Mouse (Mus musculus): ENCODE data around the gene Foxred2. TPM values are rescaled to one million over a fixed set of nuclear protein-coding genes. Genes with fewer than 3 reads are reported as not detected.

Gene Foxred2
- total and polyA plus RNA-seq, 2 experiments from 2014 or later, result 9.8 to 38.7 TPM

GRCm38 (mm10) chr15:77912585-77912984 is 43.9 kb downstream of the Foxred2 start:
- WGBS, result 65% methylated on average over 7 of the region's 7 CpGs
- no peak for DNase-seq (ENCODE audit: low spot score)
- no peak for ATAC-seq
- TF ChIP-seq CTCF (IDR thresholded peaks at IDR 0.05; ENCODE audit: low read depth), result no peak
- H3K4me1 ChIP-seq (ENCODE audit: insufficient read depth, low read length), result no peaks in the 10 kb centered on the region
- no peak overlapping the region for H3K4me2 ChIP-seq (ENCODE audit: low read depth, low read length)
- no peak overlapping the region for H3K4me3 ChIP-seq (ENCODE audit: low read length)
- no peak overlapping the region for H3K9ac ChIP-seq (replicated peaks; ENCODE audit: low read length)
- H3K9me3 ChIP-seq (ENCODE audit: low read length), result no peaks in the 10 kb centered on the region
- H3K27ac ChIP-seq, result no peak overlapping the region
- no peaks in the 10 kb centered on the region for H3K27me3 ChIP-seq (ENCODE audit: insufficient read depth, low read length)
- H3K36me3 ChIP-seq (ENCODE audit: insufficient read depth, low read length), result peaks cover 18% of the 10 kb centered on the region; the same call in 1 of the 2 replicates

- ATAC-seq (no peak), DNase-seq (ENCODE audit: low spot score) (no peak)
- WGBS, result 63% methylated on average over 5 of the region's 5 CpGs
- TF ChIP-seq CTCF (IDR thresholded peaks at IDR 0.05; ENCODE audit: low read depth), result no peak
- H3K27ac ChIP-seq, result no peak overlapping the region
- H3K27me3 ChIP-seq (ENCODE audit: insufficient read depth, low read length), result no peaks in the 10 kb centered on the region
- H3K4me3 ChIP-seq (ENCODE audit: low read length), result no peak overlapping the region
- H3K4me2 ChIP-seq (ENCODE audit: low read depth, low read length), result no peak overlapping the region
- H3K9me3 ChIP-seq (ENCODE audit: low read length), result no peaks in the 10 kb centered on the region
- peaks cover 18% of the 10 kb centered on the region; the same call in 1 of the 2 replicates for H3K36me3 ChIP-seq (ENCODE audit: insufficient read depth, low read length)
- H3K9ac ChIP-seq (replicated peaks; ENCODE audit: low read length), result no peak overlapping the region
- no peaks in the 10 kb centered on the region for H3K4me1 ChIP-seq (ENCODE audit: insufficient read depth, low read length)
Measured at GRCm38 (mm10) chr15:77912048-77912447, 44.5 kb downstream of the Foxred2 start.

GRCm38 (mm10) chr15:77911065-77911464 is 45.5 kb downstream of the Foxred2 start:
- Histone ChIP-seq H3K4me1 (ENCODE audit: insufficient read depth, low read length) (no peaks in the 10 kb centered on the region), H3K27me3 (ENCODE audit: insufficient read depth, low read length) (no peaks in the 10 kb centered on the region), H3K36me3 (ENCODE audit: insufficient read depth, low read length) (peaks cover 18% of the 10 kb centered on the region; the same call in 1 of the 2 replicates), H3K9ac (replicated peaks; ENCODE audit: low read length) (no peak overlapping the region), H3K27ac (no peak overlapping the region), H3K4me2 (ENCODE audit: low read depth, low read length) (no peak overlapping the region), H3K4me3 (ENCODE audit: low read length) (no peak overlapping the region), H3K9me3 (ENCODE audit: low read length) (no peaks in the 10 kb centered on the region)
- DNase-seq (ENCODE audit: low spot score), result no peak
- no peak for ATAC-seq
- WGBS, result 24% methylated on average over 2 of the region's 2 CpGs
- no peak for TF ChIP-seq CTCF (IDR thresholded peaks at IDR 0.05; ENCODE audit: low read depth)

- H3K4me3 ChIP-seq (ENCODE audit: low read length), result no peak overlapping the region
- DNase-seq (ENCODE audit: low spot score) (no peak), ATAC-seq (no peak)
- no peaks in the 10 kb centered on the region for H3K36me3 ChIP-seq (ENCODE audit: insufficient read depth, low read length)
- no peak overlapping the region for H3K9ac ChIP-seq (replicated peaks; ENCODE audit: low read length)
- no peaks in the 10 kb centered on the region for H3K9me3 ChIP-seq (ENCODE audit: low read length)
- no peak overlapping the region for H3K27ac ChIP-seq
- 68% methylated on average over 9 of the region's 9 CpGs for WGBS
- TF ChIP-seq CTCF (IDR thresholded peaks at IDR 0.05; ENCODE audit: low read depth), result no peak
- peaks cover 8% of the 10 kb centered on the region for H3K4me1 ChIP-seq (ENCODE audit: insufficient read depth, low read length)
- no peak overlapping the region for H3K4me2 ChIP-seq (ENCODE audit: low read depth, low read length)
- no peaks in the 10 kb centered on the region for H3K27me3 ChIP-seq (ENCODE audit: insufficient read depth, low read length)
Measured at GRCm38 (mm10) chr15:77907646-77908518, 48.6 kb downstream of the Foxred2 start.

- 63% methylated on average over 10 of the region's 10 CpGs for WGBS
- Histone ChIP-seq H3K27me3 (ENCODE audit: insufficient read depth, low read length) (no peaks in the 10 kb centered on the region), H3K9me3 (ENCODE audit: low read length) (no peaks in the 10 kb centered on the region), H3K36me3 (ENCODE audit: insufficient read depth, low read length) (no peaks in the 10 kb centered on the region), H3K4me3 (ENCODE audit: low read length) (no peak overlapping the region), H3K9ac (replicated peaks; ENCODE audit: low read length) (no peak overlapping the region), H3K27ac (no peak overlapping the region), H3K4me2 (ENCODE audit: low read depth, low read length) (no peak overlapping the region), H3K4me1 (ENCODE audit: insufficient read depth, low read length) (peaks cover 8% of the 10 kb centered on the region)
- DNase-seq (ENCODE audit: low spot score) (no peak), ATAC-seq (no peak)
- TF ChIP-seq CTCF (IDR thresholded peaks at IDR 0.05; ENCODE audit: low read depth), result no peak
Measured at GRCm38 (mm10) chr15:77906545-77906944, 50.0 kb downstream of the Foxred2 start.

GRCm38 (mm10) chr15:77906081-77906480 is 50.4 kb downstream of the Foxred2 start:
- Histone ChIP-seq H3K27ac (no peak overlapping the region), H3K4me3 (ENCODE audit: low read length) (no peak overlapping the region), H3K4me1 (ENCODE audit: insufficient read depth, low read length) (peaks cover 8% of the 10 kb centered on the region), H3K4me2 (ENCODE audit: low read depth, low read length) (no peak overlapping the region), H3K27me3 (ENCODE audit: insufficient read depth, low read length) (no peaks in the 10 kb centered on the region), H3K9me3 (ENCODE audit: low read length) (no peaks in the 10 kb centered on the region), H3K36me3 (ENCODE audit: insufficient read depth, low read length) (no peaks in the 10 kb centered on the region), H3K9ac (replicated peaks; ENCODE audit: low read length) (no peak overlapping the region)
- WGBS, result 89% methylated on average over 8 of the region's 8 CpGs
- DNase-seq (ENCODE audit: low spot score), result no peak
- no peak for ATAC-seq
- no peak for TF ChIP-seq CTCF (IDR thresholded peaks at IDR 0.05; ENCODE audit: low read depth)

Data from hindbrain, postnatal 0 days (tissue).